Mouse (Mus musculus): ENCODE measurements at regions not wholly inside any gene's neighbourhood (a gene's known extent, or its start where the extent isn't known, plus 50 kb on each side); places are given as distances from the start of the nearest gene placed in this dataset.

GRCm38 (mm10) chr1:90353325-90353724, 149.5 kb downstream of the Ackr3 start:
- no peaks in the 10 kb centered on the region for H3K9me3 ChIP-seq (replicated peaks; ENCODE audit: control insufficient read depth, low read length, poor library complexity, severe bottlenecking)
- H3K27ac ChIP-seq (ENCODE audit: low read length), result no peak overlapping the region
- no peaks in the 10 kb centered on the region for H3K27me3 ChIP-seq (ENCODE audit: control insufficient read depth, insufficient read depth, low read depth, low read length)
- peaks cover 12% of the 10 kb centered on the region for H3K4me1 ChIP-seq (ENCODE audit: control insufficient read depth, insufficient read depth, low read length)
- peak; percentile 42; the same call in 1 of the 2 replicates for ATAC-seq
- WGBS, result 10% methylated on average over 7 of the region's 7 CpGs
- H3K4me2 ChIP-seq (ENCODE audit: low read length), result no peak overlapping the region
- no peaks in the 10 kb centered on the region for H3K36me3 ChIP-seq (ENCODE audit: control insufficient read depth, insufficient read depth, low read length)
- no peak overlapping the region for H3K9ac ChIP-seq (ENCODE audit: low read depth, low read length)
- no peak overlapping the region for H3K4me3 ChIP-seq (ENCODE audit: low read depth, low read length)

- Histone ChIP-seq H3K36me3 (ENCODE audit: control insufficient read depth, insufficient read depth, low read length) (no peaks in the 10 kb centered on the region), H3K9ac (ENCODE audit: low read depth, low read length) (no peak overlapping the region), H3K4me3 (ENCODE audit: low read depth, low read length) (no peak overlapping the region), H3K4me1 (ENCODE audit: control insufficient read depth, insufficient read depth, low read length) (peaks cover 12% of the 10 kb centered on the region), H3K4me2 (ENCODE audit: low read length) (no peak overlapping the region), H3K27me3 (ENCODE audit: control insufficient read depth, insufficient read depth, low read depth, low read length) (no peaks in the 10 kb centered on the region), H3K9me3 (replicated peaks; ENCODE audit: control insufficient read depth, low read length, poor library complexity, severe bottlenecking) (no peaks in the 10 kb centered on the region), H3K27ac (ENCODE audit: low read length) (no peak overlapping the region)
- 82% methylated on average over 3 of the region's 3 CpGs for WGBS
- no peak for ATAC-seq
Measured at GRCm38 (mm10) chr1:90356567-90356966, 152.8 kb downstream of the Ackr3 start.

GRCm38 (mm10) chr1:90357391-90357790, 153.6 kb downstream of the Ackr3 start:
- H3K36me3 ChIP-seq (ENCODE audit: control insufficient read depth, insufficient read depth, low read length), result no peaks in the 10 kb centered on the region
- no peaks in the 10 kb centered on the region for H3K27me3 ChIP-seq (ENCODE audit: control insufficient read depth, insufficient read depth, low read depth, low read length)
- no peaks in the 10 kb centered on the region for H3K9me3 ChIP-seq (replicated peaks; ENCODE audit: control insufficient read depth, low read length, poor library complexity, severe bottlenecking)
- H3K9ac ChIP-seq (ENCODE audit: low read depth, low read length), result no peak overlapping the region
- H3K4me2 ChIP-seq (ENCODE audit: low read length), result no peak overlapping the region
- no peak for ATAC-seq
- H3K4me1 ChIP-seq (ENCODE audit: control insufficient read depth, insufficient read depth, low read length), result peaks cover 12% of the 10 kb centered on the region
- H3K4me3 ChIP-seq (ENCODE audit: low read depth, low read length), result no peak overlapping the region
- H3K27ac ChIP-seq (ENCODE audit: low read length), result no peak overlapping the region

GRCm38 (mm10) chr1:90358971-90359370, 155.2 kb downstream of the Ackr3 start:
- WGBS, result 63% methylated on average over 2 of the region's 2 CpGs
- Histone ChIP-seq H3K9ac (ENCODE audit: low read depth, low read length) (no peak overlapping the region), H3K36me3 (ENCODE audit: control insufficient read depth, insufficient read depth, low read length) (no peaks in the 10 kb centered on the region), H3K4me3 (ENCODE audit: low read depth, low read length) (no peak overlapping the region), H3K27ac (ENCODE audit: low read length) (no peak overlapping the region), H3K4me2 (ENCODE audit: low read length) (no peak overlapping the region), H3K4me1 (ENCODE audit: control insufficient read depth, insufficient read depth, low read length) (0 out of 2 replicates have a peak, but pooled peaks cover 3% of the 10 kb centered on the region), H3K9me3 (replicated peaks; ENCODE audit: control insufficient read depth, low read length, poor library complexity, severe bottlenecking) (no peaks in the 10 kb centered on the region), H3K27me3 (ENCODE audit: control insufficient read depth, insufficient read depth, low read depth, low read length) (no peaks in the 10 kb centered on the region)
- ATAC-seq, result no peak

GRCm38 (mm10) chr1:90360065-90360464, 156.3 kb downstream of the Ackr3 start:
- H3K4me3 ChIP-seq (ENCODE audit: low read depth, low read length), result no peak overlapping the region
- no peak overlapping the region for H3K4me2 ChIP-seq (ENCODE audit: low read length)
- no peaks in the 10 kb centered on the region for H3K27me3 ChIP-seq (ENCODE audit: control insufficient read depth, insufficient read depth, low read depth, low read length)
- no peaks in the 10 kb centered on the region for H3K36me3 ChIP-seq (ENCODE audit: control insufficient read depth, insufficient read depth, low read length)
- no peaks in the 10 kb centered on the region for H3K9me3 ChIP-seq (replicated peaks; ENCODE audit: control insufficient read depth, low read length, poor library complexity, severe bottlenecking)
- H3K27ac ChIP-seq (ENCODE audit: low read length), result no peak overlapping the region
- no peak overlapping the region for H3K9ac ChIP-seq (ENCODE audit: low read depth, low read length)
- ATAC-seq, result no peak
- 83% methylated on average over 3 of the region's 3 CpGs for WGBS
- no peaks in the 10 kb centered on the region for H3K4me1 ChIP-seq (ENCODE audit: control insufficient read depth, insufficient read depth, low read length)

- H3K4me1 ChIP-seq (ENCODE audit: control insufficient read depth, insufficient read depth, low read length), result no peaks in the 10 kb centered on the region
- ATAC-seq, result no peak
- no peaks in the 10 kb centered on the region for H3K36me3 ChIP-seq (ENCODE audit: control insufficient read depth, insufficient read depth, low read length)
- 78% methylated on average over 4 of the region's 4 CpGs for WGBS
- H3K4me2 ChIP-seq (ENCODE audit: low read length), result no peak overlapping the region
- H3K9ac ChIP-seq (ENCODE audit: low read depth, low read length), result no peak overlapping the region
- H3K27me3 ChIP-seq (ENCODE audit: control insufficient read depth, insufficient read depth, low read depth, low read length), result no peaks in the 10 kb centered on the region
- H3K9me3 ChIP-seq (replicated peaks; ENCODE audit: control insufficient read depth, low read length, poor library complexity, severe bottlenecking), result no peaks in the 10 kb centered on the region
- no peak overlapping the region for H3K27ac ChIP-seq (ENCODE audit: low read length)
- H3K4me3 ChIP-seq (ENCODE audit: low read depth, low read length), result no peak overlapping the region
Measured at GRCm38 (mm10) chr1:90364444-90364843, 160.7 kb downstream of the Ackr3 start.

GRCm38 (mm10) chr1:90368581-90368980, 164.8 kb downstream of the Ackr3 start:
- 88% methylated on average over 10 of the region's 10 CpGs for WGBS
- no peak overlapping the region for H3K4me3 ChIP-seq (ENCODE audit: low read depth, low read length)
- H3K36me3 ChIP-seq (ENCODE audit: control insufficient read depth, insufficient read depth, low read length), result no peaks in the 10 kb centered on the region
- H3K4me2 ChIP-seq (ENCODE audit: low read length), result no peak overlapping the region
- no peak overlapping the region for H3K9ac ChIP-seq (ENCODE audit: low read depth, low read length)
- no peaks in the 10 kb centered on the region for H3K9me3 ChIP-seq (replicated peaks; ENCODE audit: control insufficient read depth, low read length, poor library complexity, severe bottlenecking)
- no peaks in the 10 kb centered on the region for H3K4me1 ChIP-seq (ENCODE audit: control insufficient read depth, insufficient read depth, low read length)
- no peak overlapping the region for H3K27ac ChIP-seq (ENCODE audit: low read length)
- no peak for ATAC-seq
- H3K27me3 ChIP-seq (ENCODE audit: control insufficient read depth, insufficient read depth, low read depth, low read length), result no peaks in the 10 kb centered on the region

GRCm38 (mm10) chr1:90369287-90369686, 165.5 kb downstream of the Ackr3 start:
- no peaks in the 10 kb centered on the region for H3K4me1 ChIP-seq (ENCODE audit: control insufficient read depth, insufficient read depth, low read length)
- no peaks in the 10 kb centered on the region for H3K36me3 ChIP-seq (ENCODE audit: control insufficient read depth, insufficient read depth, low read length)
- H3K27ac ChIP-seq (ENCODE audit: low read length), result no peak overlapping the region
- no peak overlapping the region for H3K9ac ChIP-seq (ENCODE audit: low read depth, low read length)
- no peak overlapping the region for H3K4me2 ChIP-seq (ENCODE audit: low read length)
- ATAC-seq, result no peak
- H3K27me3 ChIP-seq (ENCODE audit: control insufficient read depth, insufficient read depth, low read depth, low read length), result no peaks in the 10 kb centered on the region
- no peaks in the 10 kb centered on the region for H3K9me3 ChIP-seq (replicated peaks; ENCODE audit: control insufficient read depth, low read length, poor library complexity, severe bottlenecking)
- no peak overlapping the region for H3K4me3 ChIP-seq (ENCODE audit: low read depth, low read length)
- WGBS, result 70% methylated on average over 2 of the region's 2 CpGs

GRCm38 (mm10) chr1:90370766-90371165, 167.0 kb downstream of the Ackr3 start:
- no peak for ATAC-seq
- H3K27ac ChIP-seq (ENCODE audit: low read length), result no peak overlapping the region
- 81% methylated on average over 5 of the region's 5 CpGs for WGBS
- no peaks in the 10 kb centered on the region for H3K27me3 ChIP-seq (ENCODE audit: control insufficient read depth, insufficient read depth, low read depth, low read length)
- no peak overlapping the region for H3K4me2 ChIP-seq (ENCODE audit: low read length)
- no peaks in the 10 kb centered on the region for H3K9me3 ChIP-seq (replicated peaks; ENCODE audit: control insufficient read depth, low read length, poor library complexity, severe bottlenecking)
- no peaks in the 10 kb centered on the region for H3K4me1 ChIP-seq (ENCODE audit: control insufficient read depth, insufficient read depth, low read length)
- H3K4me3 ChIP-seq (ENCODE audit: low read depth, low read length), result no peak overlapping the region
- no peak overlapping the region for H3K9ac ChIP-seq (ENCODE audit: low read depth, low read length)
- H3K36me3 ChIP-seq (ENCODE audit: control insufficient read depth, insufficient read depth, low read length), result no peaks in the 10 kb centered on the region

- H3K4me1 ChIP-seq (ENCODE audit: control insufficient read depth, insufficient read depth, low read length), result no peaks in the 10 kb centered on the region
- H3K9me3 ChIP-seq (replicated peaks; ENCODE audit: control insufficient read depth, low read length, poor library complexity, severe bottlenecking), result no peaks in the 10 kb centered on the region
- H3K9ac ChIP-seq (ENCODE audit: low read depth, low read length), result no peak overlapping the region
- H3K4me3 ChIP-seq (ENCODE audit: low read depth, low read length), result no peak overlapping the region
- no peak for ATAC-seq
- H3K36me3 ChIP-seq (ENCODE audit: control insufficient read depth, insufficient read depth, low read length), result no peaks in the 10 kb centered on the region
- H3K4me2 ChIP-seq (ENCODE audit: low read length), result no peak overlapping the region
- H3K27me3 ChIP-seq (ENCODE audit: control insufficient read depth, insufficient read depth, low read depth, low read length), result no peaks in the 10 kb centered on the region
- H3K27ac ChIP-seq (ENCODE audit: low read length), result no peak overlapping the region
- 58% methylated on average over 5 of the region's 5 CpGs for WGBS
Measured at GRCm38 (mm10) chr1:90373001-90373400, 169.2 kb downstream of the Ackr3 start.

Data from midbrain, embryonic 16.5 days (tissue).